Mouse (Mus musculus) forebrain, embryonic 16.5 days (tissue): ENCODE results near the gene Rab11fip4. TPM values are rescaled to one million over a fixed set of nuclear protein-coding genes. Genes with fewer than 3 reads are reported as not detected.

ENCODE experiments used
- microRNA counts: library from miRNA; unstranded; fragments of <30 nt; microRNA quantifications from one replicate; lab custom pipeline; 2016
- microRNA-seq: library from miRNA; unstranded; fragments of <30 nt; microRNA quantifications from one replicate; pipeline ENCODE4, GENCODE M21; 2017
- polyA plus RNA-seq: library from polyadenylated mRNA; unstranded; fragments of >200 nt; fragmentation: Nextera tagmentation; extraction: Ambion mirVana; gene quantifications from 2 replicates; pipeline ENCODE4 v1.2.1, GENCODE M21; 2015

Rab11fip4 gene
- polyA plus RNA-seq, 1 experiment from 2014 or later, result 31.6 TPM

MicroRNAs encoded within 50 kb of the gene (microRNA counts, 519-probe panel; counts per million panel counts)
- microRNA mmu-miR-193 (lab: Ali Mortazavi, UCI) (not detected), microRNA mmu-miR-365 (lab: Ali Mortazavi, UCI) (2,674 counts per million, percentile 68 among the panel's probes with 10 or more counts)

Small RNA genes within 50 kb of the gene (microRNA-seq; reads per million reads assigned to microRNA genes)
- gene Mir193a (3.5 reads per million, percentile 14 among the genes with 10 or more reads in this experiment), gene Mir365-2 (not detected)

Other genes with a start within 250 kb of the Rab11fip4 start
- gene Omg, start 87.1 kb upstream of the Rab11fip4 start, polyA plus RNA-seq, result 4.6 and 5.0 TPM in 2 replicates
- 0.14 and 0.34 TPM in 2 replicates for gene Evi2b, start 67.5 kb upstream of the Rab11fip4 start, polyA plus RNA-seq
- gene Evi2, start 60.6 kb upstream of the Rab11fip4 start, polyA plus RNA-seq, result 0.37 and 0.73 TPM in 2 replicates
- 2.4 and 3.1 TPM in 2 replicates for gene Evi2a, start 60.6 kb upstream of the Rab11fip4 start, polyA plus RNA-seq